ENCODE assay signal across 8 mouse cellular contexts in genomic region chr11:83302124-83302523, GRCm38 (mm10). TPM values are rescaled to one million over a fixed set of nuclear protein-coding genes. Genes with fewer than 3 reads are reported as not detected.
DNase-seq lines count a peak whose midpoint lies in the region; ATAC-seq lines count a peak whose summit lies in the region.

No protein-coding gene starts in this region.

- peak overlapping the region; percentile 84 for H3K9ac ChIP-seq in embryonic facial prominence, embryonic 12.5 days
- peak overlapping the region; percentile 96 for H3K9ac ChIP-seq in intestine, embryonic 15.5 days

- H3K4me3 ChIP-seq in embryonic facial prominence, embryonic 12.5 days: peak overlapping the region; percentile 89
- peak overlapping the region; percentile 87 for H3K4me3 ChIP-seq in intestine, embryonic 15.5 days (replicated peaks)

- peak overlapping the region; percentile 94 for H3K27ac ChIP-seq in embryonic facial prominence, embryonic 12.5 days
- H3K27ac ChIP-seq in intestine, embryonic 15.5 days: peak overlapping the region; percentile 94

- 0 out of 2 replicates have a peak, but pooled peaks cover 2% of the 10 kb centered on the region for H3K36me3 ChIP-seq in embryonic facial prominence, embryonic 12.5 days
- no peaks in the 10 kb centered on the region for H3K36me3 ChIP-seq in intestine, embryonic 15.5 days

- H3K4me1 ChIP-seq in embryonic facial prominence, embryonic 12.5 days: peaks cover 21% of the 10 kb centered on the region
- peaks cover 18% of the 10 kb centered on the region for H3K4me1 ChIP-seq in intestine, embryonic 15.5 days (replicated peaks)

- H3K4me2 ChIP-seq in embryonic facial prominence, embryonic 12.5 days (replicated peaks): peak overlapping the region; percentile 69
- H3K4me2 ChIP-seq in intestine, embryonic 15.5 days (replicated peaks): peak overlapping the region; percentile 71

- no peaks in the 10 kb centered on the region for H3K27me3 ChIP-seq in embryonic facial prominence, embryonic 12.5 days
- no peaks in the 10 kb centered on the region for H3K27me3 ChIP-seq in intestine, embryonic 15.5 days (replicated peaks)

- no peak for ATAC-seq in embryonic facial prominence, embryonic 12.5 days (ENCODE audit: insufficient number of reproducible peaks, insufficient read depth, low FRiP score, low TSS enrichment)
- ATAC-seq in intestine, embryonic 15.5 days: no peak
- ATAC-seq in cerebellum, adult (ENCODE audit: insufficient number of reproducible peaks, low FRiP score, low TSS enrichment): no peak

- 7% methylated on average over 10 of the region's 10 CpGs for WGBS in embryonic facial prominence, embryonic 12.5 days
- WGBS in intestine, embryonic 15.5 days: 6% methylated on average over 10 of the region's 10 CpGs

- no peaks in the 10 kb centered on the region for H3K9me3 ChIP-seq in embryonic facial prominence, embryonic 12.5 days
- no peaks in the 10 kb centered on the region for H3K9me3 ChIP-seq in intestine, embryonic 15.5 days

- peak; percentile 37 for DNase-seq in layer of hippocampus, adult 11-12 months (ENCODE audit: low spot score)
- DNase-seq in layer of hippocampus, adult 8-10 months (ENCODE audit: low spot score in 2 of 2): no peak
- peak; percentile 35 for DNase-seq in lung, postnatal 36 days
- DNase-seq in right cerebral cortex, adult 18-20 months: no peak
- DNase-seq in adrenal gland, postnatal 4 days (ENCODE audit: low spot score in 2 of 2): no peak

RNA-seq across cellular contexts. Expression of gene Pex12, which starts 0.3 kb away (rescaled TPM):
- 10 to 100 TPM in 2 of 4 experiments, 1 to 10 TPM in 2; 8.8 to 15.2 (median 12.2) TPM for total RNA-seq in layer of hippocampus, adult 8-10 months (2022)
- 14.9 and 15.5 TPM in 2 replicates for polyA plus RNA-seq in embryonic facial prominence, embryonic 12.5 days (2016; fragmentation: Nextera tagmentation; extraction: Ambion mirVana)
- polyA plus RNA-seq in intestine, embryonic 15.5 days (2015; fragmentation: Nextera tagmentation; extraction: Ambion mirVana): 13.8 and 16.4 TPM in 2 replicates
- 10 to 100 TPM; 17.6 to 20.0 TPM for total RNA-seq in adrenal gland, postnatal 4 days (2021)

RNA-seq across cellular contexts. Expression of gene Ap2b1, which starts 3.3 kb away (rescaled TPM):
- total RNA-seq in layer of hippocampus, adult 8-10 months (2022): 100 to 1,000 TPM; 281 to 326 (median 296) TPM
- polyA plus RNA-seq in embryonic facial prominence, embryonic 12.5 days (2016; fragmentation: Nextera tagmentation; extraction: Ambion mirVana): 65.7 and 67.9 TPM in 2 replicates
- polyA plus RNA-seq in intestine, embryonic 15.5 days (2015; fragmentation: Nextera tagmentation; extraction: Ambion mirVana): 48.1 and 51.0 TPM in 2 replicates
- 100 to 1,000 TPM; 105 to 121 TPM for total RNA-seq in adrenal gland, postnatal 4 days (2021)

RNA-seq across cellular contexts. Expression of gene Slfn14, which starts 15.6 kb away (rescaled TPM):
- under 1 TPM in 1 of 4 experiments, not detected in 3; 0.09 TPM for total RNA-seq in layer of hippocampus, adult 8-10 months (2022)
- polyA plus RNA-seq in embryonic facial prominence, embryonic 12.5 days (2016; fragmentation: Nextera tagmentation; extraction: Ambion mirVana): 0.73 and 0.88 TPM in 2 replicates
- polyA plus RNA-seq in intestine, embryonic 15.5 days (2015; fragmentation: Nextera tagmentation; extraction: Ambion mirVana): 0.34 and 0.88 TPM in 2 replicates
- 1 to 10 TPM; 1.9 to 3.7 TPM for total RNA-seq in adrenal gland, postnatal 4 days (2021)

Comparison
In these comparisons a context has a peak if more than half of its experiments do, and no peak if none do; other contexts are left out.
1. DNase-seq: peak in layer of hippocampus, adult 11-12 months (single experiment) and lung, postnatal 36 days (single experiment); none in layer of hippocampus, adult 8-10 months (0 of 2), right cerebral cortex, adult 18-20 months (single experiment) and adrenal gland, postnatal 4 days (0 of 2).